Mouse (Mus musculus) liver, embryonic 12.5 days (tissue): Measurements from ENCODE around the gene Vmn1r214. TPM values are rescaled to one million over a fixed set of nuclear protein-coding genes. Genes with fewer than 3 reads are reported as not detected.

ENCODE experiments used
- ATAC-seq: fragments of 200-750 bp; cut with Nextera tagmentation; 2 replicates; pipeline ENCODE4 v1.8.0; 2017; ENCODE audit warnings: moderate number of reproducible peaks, mild to moderate bottlenecking, moderate library complexity
- H3K27ac ChIP-seq: fragments of 300-500 bp; sonication (generic); 2 replicates; pipeline ENCODE4 v1.5.1; 2016; ENCODE audit warnings: mild to moderate bottlenecking
- H3K27me3 ChIP-seq: fragments of 300-500 bp; sonication (generic); replicated peaks from 2 replicates; pipeline ENCODE4 v1.6.1; 2016; ENCODE audit warnings: mild to moderate bottlenecking, moderate library complexity
- H3K36me3 ChIP-seq: fragments of 300-500 bp; sonication (generic); 2 replicates; pipeline ENCODE4 v1.6.1; 2016; ENCODE audit warnings: mild to moderate bottlenecking, moderate library complexity
- H3K4me1 ChIP-seq: fragments of 300-500 bp; sonication (generic); 2 replicates; pipeline ENCODE4 v1.6.1; 2016
- H3K4me2 ChIP-seq: fragments of 300-500 bp; sonication (generic); 2 replicates; pipeline ENCODE4 v1.6.1; 2016; ENCODE audit warnings: mild to moderate bottlenecking, moderate library complexity
- H3K4me3 ChIP-seq: fragments of 300-500 bp; sonication (generic); 2 replicates; pipeline ENCODE4 v1.5.1; 2016; ENCODE audit warnings: mild to moderate bottlenecking, moderate library complexity
- H3K9ac ChIP-seq: fragments of 300-500 bp; sonication (generic); 2 replicates; pipeline ENCODE4 v1.6.1; 2016; ENCODE audit warnings: mild to moderate bottlenecking, moderate library complexity
- H3K9me3 ChIP-seq: fragments of 300-500 bp; sonication (generic); replicated peaks from 2 replicates; pipeline ENCODE4 v1.6.1; 2016; ENCODE audit warnings: mild to moderate bottlenecking, moderate library complexity
- WGBS: fragments of 180-500 bp; shearing (Covaris S2); methylation state at CpG from one replicate; pipeline ENCODE4 v1.1.7; 2016; ENCODE audit not compliant: insufficient replicate concordance; 5-methylcytosine and 5-hydroxymethylcytosine counted together
- polyA plus RNA-seq: library from polyadenylated mRNA; unstranded; fragments of >200 nt; fragmentation: Nextera tagmentation; extraction: Ambion mirVana; gene quantifications from 2 replicates; pipeline ENCODE4 v1.2.1, GENCODE M21; 2016

Vmn1r214 gene
- polyA plus RNA-seq, result not detected in 2 replicates

DNA sequence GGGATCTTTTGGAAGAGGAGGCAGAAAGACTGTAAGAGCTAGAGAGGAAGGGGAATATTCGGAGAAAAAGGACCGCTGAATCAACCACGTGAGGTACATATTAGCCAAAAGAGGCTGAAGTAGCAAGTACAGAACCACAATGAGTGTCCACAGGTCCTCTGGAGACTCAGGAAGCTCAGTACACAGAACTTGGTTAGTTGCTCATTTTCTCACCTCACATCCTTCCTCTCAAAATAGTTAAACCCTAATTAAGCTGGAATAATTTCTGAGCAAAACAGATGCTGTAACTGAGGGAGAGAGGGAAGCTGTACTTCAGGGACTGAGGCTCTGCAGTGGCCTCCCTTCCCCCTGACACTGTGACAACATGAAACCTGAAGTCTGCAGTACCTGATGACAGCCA is at the start of gene Vmn1r214:
Gene Vmn1r214 (plus strand): TSS at position 301 of the 400 bp plus-strand sequence.
- no peak for ATAC-seq
- Histone ChIP-seq H3K27me3 (no peaks in the 10 kb centered on the region), H3K4me1 (no peaks in the 10 kb centered on the region), H3K4me3 (no peak within 1 kb of the TSS), H3K9me3 (no peaks in the 10 kb centered on the region), H3K36me3 (no peaks in the 10 kb centered on the region), H3K27ac (no peak within 1 kb of the TSS), H3K4me2 (no peak within 1 kb of the TSS), H3K9ac (no peak within 1 kb of the TSS)
- WGBS, result 72% methylated on average over 3 of the region's 3 CpGs

DNA sequence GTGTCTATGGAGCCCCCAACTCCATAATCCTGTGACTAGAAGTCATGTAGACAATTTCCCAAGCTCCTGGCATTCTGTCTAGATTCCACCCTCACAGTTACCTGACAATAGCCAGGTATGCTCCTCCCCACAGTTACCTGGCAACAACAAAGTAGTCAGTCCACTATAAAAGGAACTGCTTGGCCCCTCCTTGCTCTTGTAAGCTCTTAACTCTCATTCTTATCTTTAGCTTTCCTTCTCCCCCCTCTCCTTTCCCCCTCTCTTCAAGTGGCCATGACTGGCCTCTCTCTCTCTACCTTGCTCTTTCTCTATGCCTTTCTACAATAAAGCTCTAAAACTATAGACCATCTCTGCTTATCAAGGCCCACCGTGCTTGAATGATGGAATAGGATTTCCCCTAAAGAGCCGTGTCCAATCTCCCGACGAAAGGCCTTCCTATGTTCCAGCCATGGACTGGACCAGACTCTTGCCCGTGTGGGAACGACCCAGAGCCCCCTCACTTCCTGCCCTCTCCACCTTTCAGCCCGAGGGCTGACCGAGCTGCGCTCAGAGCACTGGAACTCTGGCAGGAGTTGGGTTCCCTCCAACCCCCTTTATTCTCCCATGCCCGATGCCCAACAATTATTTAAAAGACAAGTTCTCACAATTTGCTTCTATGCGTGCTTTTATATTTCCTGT is 39.9 kb upstream of the Vmn1r214 start:
- no peak for ATAC-seq
- Histone ChIP-seq H3K36me3 (no peaks in the 10 kb centered on the region), H3K4me3 (no peak overlapping the region), H3K27me3 (no peaks in the 10 kb centered on the region), H3K4me2 (no peak overlapping the region), H3K9me3 (peaks cover under 1% of the 10 kb centered on the region), H3K27ac (no peak overlapping the region), H3K9ac (no peak overlapping the region), H3K4me1 (no peaks in the 10 kb centered on the region)
- 70% methylated on average over 11 of the region's 11 CpGs for WGBS

DNA sequence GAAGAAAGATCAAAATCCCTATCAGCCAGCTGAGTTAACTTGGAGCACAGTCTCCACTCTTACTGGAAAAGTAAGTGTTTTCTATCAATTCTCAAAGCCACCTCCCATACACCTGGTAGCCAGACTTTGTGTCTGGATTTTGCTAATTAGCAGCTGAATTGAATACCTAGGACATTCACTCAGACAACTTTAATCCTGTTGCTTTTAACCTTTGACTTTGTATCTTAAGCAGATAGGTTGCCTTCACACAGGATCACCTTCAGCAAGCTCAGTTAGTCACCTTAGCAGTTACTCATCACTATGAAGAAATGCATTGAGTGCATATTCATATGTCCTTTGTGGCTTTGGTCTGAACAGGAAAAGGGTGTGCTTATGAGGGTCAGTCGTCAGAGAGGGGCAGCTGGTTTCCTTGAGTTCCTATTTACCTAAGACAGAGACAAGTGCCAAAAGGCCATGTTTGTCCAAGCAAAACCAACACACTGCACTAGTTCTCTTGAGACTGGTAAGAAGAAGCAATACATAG is 38.0 kb upstream of the Vmn1r214 start:
- no peak overlapping the region for H3K9ac ChIP-seq
- WGBS, result 24% methylated on average over 1 of the region's 1 CpGs
- no peaks in the 10 kb centered on the region for H3K36me3 ChIP-seq
- no peak overlapping the region for H3K4me3 ChIP-seq
- H3K4me1 ChIP-seq, result no peaks in the 10 kb centered on the region
- peaks cover 12% of the 10 kb centered on the region for H3K9me3 ChIP-seq
- H3K27ac ChIP-seq, result no peak overlapping the region
- no peak overlapping the region for H3K4me2 ChIP-seq
- no peaks in the 10 kb centered on the region for H3K27me3 ChIP-seq
- no peak for ATAC-seq

DNA sequence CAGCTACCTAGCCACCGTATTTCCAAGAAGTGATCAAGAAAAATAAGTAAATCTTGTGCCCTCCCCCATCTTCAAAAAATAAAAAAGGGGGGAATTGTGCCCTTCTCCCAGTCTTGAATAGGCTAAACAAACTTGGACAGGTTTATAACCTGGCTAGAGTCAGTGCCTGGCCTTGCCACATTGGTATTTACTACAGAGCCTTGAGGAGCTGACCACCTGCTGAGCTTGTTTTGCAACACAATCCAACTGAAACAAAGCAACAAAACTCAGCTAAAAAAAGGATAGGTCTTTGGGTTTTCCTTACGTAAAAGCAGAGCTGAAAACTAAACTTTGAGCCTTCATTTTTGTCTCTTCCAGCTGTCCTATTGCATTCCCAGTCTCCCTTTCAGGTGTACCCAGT is 37.5 kb upstream of the Vmn1r214 start:
- H3K4me3 ChIP-seq, result no peak overlapping the region
- no peaks in the 10 kb centered on the region for H3K27me3 ChIP-seq
- peaks cover 12% of the 10 kb centered on the region for H3K9me3 ChIP-seq
- H3K9ac ChIP-seq, result no peak overlapping the region
- H3K36me3 ChIP-seq, result no peaks in the 10 kb centered on the region
- H3K4me1 ChIP-seq, result no peaks in the 10 kb centered on the region
- 38% methylated on average over 2 of the region's 2 CpGs for WGBS
- no peak for ATAC-seq
- no peak overlapping the region for H3K4me2 ChIP-seq
- no peak overlapping the region for H3K27ac ChIP-seq

DNA sequence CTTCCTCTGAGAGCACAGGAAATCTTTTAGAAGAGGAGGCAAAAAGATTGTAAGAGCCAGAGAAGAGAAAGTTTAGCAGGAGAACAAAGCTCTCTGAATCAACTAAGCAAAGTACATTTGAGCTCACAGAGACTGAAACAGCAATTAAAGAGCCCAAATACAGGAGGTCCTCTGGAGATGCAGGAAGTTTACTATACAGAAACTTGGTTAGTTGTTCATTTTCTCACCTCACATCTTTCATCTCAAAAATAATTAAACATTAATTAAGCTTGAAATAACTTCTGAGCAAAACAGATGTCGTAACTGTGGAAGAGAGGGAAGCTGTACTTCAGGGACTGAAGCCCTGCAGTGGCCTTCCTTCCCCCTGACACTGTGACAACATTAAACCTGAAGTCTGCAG is 22.9 kb upstream of the Vmn1r214 start, which contains the start of gene Vmn1r213:
Gene Vmn1r213 (plus strand): TSS at position 301 of the 400 bp plus-strand sequence.
- Histone ChIP-seq H3K27ac (no peak within 1 kb of the TSS), H3K27me3 (no peaks in the 10 kb centered on the region), H3K9me3 (no peaks in the 10 kb centered on the region), H3K9ac (no peak within 1 kb of the TSS), H3K36me3 (no peaks in the 10 kb centered on the region), H3K4me2 (no peak within 1 kb of the TSS), H3K4me1 (no peaks in the 10 kb centered on the region), H3K4me3 (no peak within 1 kb of the TSS)
- WGBS, result 30% methylated on average over 1 of the region's 1 CpGs
- ATAC-seq, result no peak

DNA sequence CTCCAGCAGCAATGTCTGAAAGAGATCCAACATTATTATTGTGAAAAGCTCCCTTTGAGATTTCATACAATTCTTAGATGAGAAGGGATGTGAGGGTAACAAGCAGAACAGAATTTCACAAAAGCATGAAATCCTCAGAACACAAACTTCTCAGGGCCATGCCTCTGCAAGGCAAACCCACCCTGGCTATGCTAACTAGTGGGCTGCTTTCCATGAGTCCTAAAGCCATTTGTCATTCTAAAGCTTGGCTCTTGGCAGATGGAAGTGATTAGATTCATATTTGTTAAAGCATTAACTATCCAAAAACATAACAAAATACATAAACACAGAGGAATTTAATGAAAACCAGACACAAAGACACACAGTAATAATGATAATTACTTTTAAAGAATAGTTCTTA is 12.1 kb upstream of the Vmn1r214 start:
- Histone ChIP-seq H3K9ac (no peak overlapping the region), H3K36me3 (no peaks in the 10 kb centered on the region), H3K4me1 (no peaks in the 10 kb centered on the region), H3K4me2 (no peak overlapping the region), H3K27me3 (no peaks in the 10 kb centered on the region), H3K4me3 (no peak overlapping the region), H3K27ac (no peak overlapping the region), H3K9me3 (no peaks in the 10 kb centered on the region)
- ATAC-seq, result no peak

DNA sequence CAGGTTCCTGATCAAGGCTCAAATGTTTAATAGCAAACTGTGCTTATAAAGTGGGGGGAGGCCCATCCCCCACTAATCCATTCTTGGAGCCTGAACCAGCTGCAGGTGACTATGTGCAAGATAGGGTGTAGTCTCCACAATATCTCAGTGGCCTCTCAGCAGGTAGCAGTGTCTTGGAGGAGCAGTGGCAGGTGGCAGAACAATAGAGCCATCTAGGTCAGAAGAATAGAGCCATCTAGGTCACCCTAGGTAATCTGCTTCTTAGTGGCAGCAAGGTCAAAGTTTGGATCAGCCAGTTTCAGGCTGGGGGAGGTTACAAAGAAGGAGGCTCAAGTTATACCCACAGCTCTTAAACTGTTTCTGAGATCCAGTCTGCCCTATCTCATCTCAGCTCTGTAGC is 5.4 kb upstream of the Vmn1r214 start:
- H3K9ac ChIP-seq, result no peak overlapping the region
- H3K27ac ChIP-seq, result no peak overlapping the region
- no peaks in the 10 kb centered on the region for H3K27me3 ChIP-seq
- H3K36me3 ChIP-seq, result no peaks in the 10 kb centered on the region
- ATAC-seq, result no peak
- H3K4me1 ChIP-seq, result no peaks in the 10 kb centered on the region
- no peak overlapping the region for H3K4me2 ChIP-seq
- no peak overlapping the region for H3K4me3 ChIP-seq
- no peaks in the 10 kb centered on the region for H3K9me3 ChIP-seq

DNA sequence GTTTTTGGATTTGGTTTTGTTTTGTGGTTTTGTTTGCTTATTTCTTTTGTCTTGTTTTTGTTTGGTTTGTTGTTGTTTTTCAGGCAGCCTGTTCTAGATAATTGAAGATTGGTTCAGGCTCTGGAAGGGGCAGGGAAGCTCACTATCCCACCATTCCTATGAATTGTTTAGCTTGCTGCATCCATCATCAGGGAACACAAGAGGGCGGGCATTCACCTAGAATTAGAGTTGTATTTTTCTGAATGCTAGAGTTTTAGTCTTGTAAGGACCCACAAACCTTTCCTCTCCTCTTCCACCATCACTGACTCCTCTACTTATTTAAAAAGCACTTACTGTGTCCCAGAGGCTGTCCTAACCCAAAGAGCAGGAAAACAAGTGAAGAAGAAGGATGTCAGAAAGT is 27.6 kb downstream of the Vmn1r214 start:
- Histone ChIP-seq H3K4me2 (no peak overlapping the region), H3K4me3 (no peak overlapping the region), H3K27me3 (no peaks in the 10 kb centered on the region), H3K27ac (no peak overlapping the region), H3K9me3 (no peaks in the 10 kb centered on the region), H3K36me3 (no peaks in the 10 kb centered on the region), H3K9ac (no peak overlapping the region), H3K4me1 (no peaks in the 10 kb centered on the region)
- WGBS, result 23% methylated on average over 1 of the region's 1 CpGs
- ATAC-seq, result no peak

DNA sequence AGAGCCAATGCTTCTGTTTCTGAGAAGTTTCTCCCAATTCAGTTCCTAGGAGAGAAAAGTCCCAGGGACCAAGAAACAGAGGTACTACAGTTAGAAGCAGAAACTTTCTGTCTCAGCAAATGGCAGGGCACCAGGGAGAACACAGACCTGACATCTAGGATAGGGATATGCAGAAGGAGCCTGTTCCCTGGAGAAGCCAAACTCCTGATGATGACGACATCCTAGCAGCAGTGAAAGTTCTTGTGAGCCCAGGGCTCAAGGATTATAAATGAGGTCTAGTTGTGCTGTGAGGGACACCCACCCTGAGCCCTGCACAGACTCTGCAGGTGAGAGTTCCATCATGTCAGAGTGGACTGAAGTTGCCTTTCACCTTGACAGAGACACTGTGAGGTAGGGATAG is 37.5 kb downstream of the Vmn1r214 start, which contains the start of gene Vmn1r215:
Gene Vmn1r215 (plus strand): TSS at position 301 of the 400 bp plus-strand sequence.
- Histone ChIP-seq H3K27me3 (no peaks in the 10 kb centered on the region), H3K4me3 (no peak within 1 kb of the TSS), H3K9ac (no peak within 1 kb of the TSS), H3K27ac (no peak within 1 kb of the TSS), H3K36me3 (no peaks in the 10 kb centered on the region), H3K4me2 (no peak within 1 kb of the TSS), H3K9me3 (no peaks in the 10 kb centered on the region), H3K4me1 (no peaks in the 10 kb centered on the region)
- no peak for ATAC-seq
- 29% methylated on average over 1 of the region's 1 CpGs for WGBS

DNA sequence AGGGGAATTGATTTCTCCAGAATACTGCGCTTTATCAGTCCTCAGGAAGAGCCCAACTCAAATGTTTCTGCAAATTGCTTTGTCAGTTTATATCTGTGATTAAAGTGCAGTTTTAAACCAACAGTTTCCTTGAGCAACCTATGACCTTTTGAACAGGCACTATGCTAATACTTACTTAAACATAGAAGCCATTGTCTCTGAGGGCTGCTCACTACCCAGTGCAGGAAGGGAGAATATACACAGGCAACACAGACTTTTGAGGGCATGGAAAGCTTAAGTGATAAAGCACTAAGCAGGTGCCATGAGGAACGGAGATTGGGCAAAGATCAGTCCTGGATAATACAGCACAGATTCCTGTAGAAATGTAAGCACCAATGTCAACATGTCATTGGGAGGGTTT is 39.1 kb downstream of the Vmn1r214 start:
- Histone ChIP-seq H3K4me3 (no peak overlapping the region), H3K4me2 (no peak overlapping the region), H3K4me1 (no peaks in the 10 kb centered on the region), H3K9me3 (no peaks in the 10 kb centered on the region), H3K27ac (no peak overlapping the region), H3K9ac (no peak overlapping the region), H3K27me3 (no peaks in the 10 kb centered on the region), H3K36me3 (no peaks in the 10 kb centered on the region)
- 58% methylated on average over 2 of the region's 2 CpGs for WGBS
- no peak for ATAC-seq

Other genes with a start within 250 kb of the Vmn1r214 start
- gene Vmn1r209, start 220.7 kb upstream of the Vmn1r214 start, polyA plus RNA-seq, result not detected in 2 replicates
- gene Vmn1r210, start 199.1 kb upstream of the Vmn1r214 start, polyA plus RNA-seq, result not detected in 2 replicates
- not detected in 2 replicates for gene Vmn1r211, start 172.9 kb upstream of the Vmn1r214 start, polyA plus RNA-seq
- not detected in 2 replicates for gene Vmn1r212, start 146.2 kb upstream of the Vmn1r214 start, polyA plus RNA-seq
- not detected in 2 replicates for gene Vmn1r213, start 22.8 kb upstream of the Vmn1r214 start, polyA plus RNA-seq
- gene Vmn1r215, start 37.6 kb downstream of the Vmn1r214 start, polyA plus RNA-seq, result not detected in 2 replicates
- not detected in 2 replicates for gene Vmn1r217, start 87.8 kb downstream of the Vmn1r214 start, polyA plus RNA-seq
- not detected in 2 replicates for gene Vmn1r218, start 102.7 kb downstream of the Vmn1r214 start, polyA plus RNA-seq
- gene Vmn1r219, start 128.9 kb downstream of the Vmn1r214 start, polyA plus RNA-seq, result not detected in 2 replicates
- gene Vmn1r220, start 157.6 kb downstream of the Vmn1r214 start, polyA plus RNA-seq, result not detected in 2 replicates
- not detected in 2 replicates for gene Vmn1r221, start 183.7 kb downstream of the Vmn1r214 start, polyA plus RNA-seq
- gene Vmn1r222, start 205.5 kb downstream of the Vmn1r214 start, polyA plus RNA-seq, result not detected in 2 replicates
- not detected in 2 replicates for gene Vmn1r223, start 216.7 kb downstream of the Vmn1r214 start, polyA plus RNA-seq